Mouse (Mus musculus) megakaryocyte progenitor cell, adult 5-6 weeks (primary cell): ENCODE results near the gene Zfp459. TPM values are rescaled to one million over a fixed set of nuclear protein-coding genes. Genes with fewer than 3 reads are reported as not detected.
"Not testable (repeated sequence)": the region's sequence is repeated elsewhere in the genome, so short reads cannot be mapped to it uniquely, and the experiment has no call there.

Source experiments
- ATAC-seq: replicated peaks from 2 replicates; pipeline ENCODE4 v1.8.0; 2016; ENCODE audit warnings: mild to moderate bottlenecking, moderate TSS enrichment, inconsistent platforms; ENCODE audit not compliant: poor library complexity
- total RNA-seq, 2 experiments: library from RNA; stranded (forward) in 1 of 2; stranded (reverse) in 1 of 2; fragments of 157-497, 149-512 nt in 1 of 2; fragments of 200-1000 nt in 1 of 2; gene quantifications; 2 replicates each; pipeline versions ENCODE4 v1.2.3 to v1.2.4; 2015 to 2017

Zfp459 gene
- 2.2 and 2.5 TPM in 2 replicates for total RNA-seq (2015)
- total RNA-seq (2017): 0.27 and 0.67 TPM in 2 replicates

DNA sequence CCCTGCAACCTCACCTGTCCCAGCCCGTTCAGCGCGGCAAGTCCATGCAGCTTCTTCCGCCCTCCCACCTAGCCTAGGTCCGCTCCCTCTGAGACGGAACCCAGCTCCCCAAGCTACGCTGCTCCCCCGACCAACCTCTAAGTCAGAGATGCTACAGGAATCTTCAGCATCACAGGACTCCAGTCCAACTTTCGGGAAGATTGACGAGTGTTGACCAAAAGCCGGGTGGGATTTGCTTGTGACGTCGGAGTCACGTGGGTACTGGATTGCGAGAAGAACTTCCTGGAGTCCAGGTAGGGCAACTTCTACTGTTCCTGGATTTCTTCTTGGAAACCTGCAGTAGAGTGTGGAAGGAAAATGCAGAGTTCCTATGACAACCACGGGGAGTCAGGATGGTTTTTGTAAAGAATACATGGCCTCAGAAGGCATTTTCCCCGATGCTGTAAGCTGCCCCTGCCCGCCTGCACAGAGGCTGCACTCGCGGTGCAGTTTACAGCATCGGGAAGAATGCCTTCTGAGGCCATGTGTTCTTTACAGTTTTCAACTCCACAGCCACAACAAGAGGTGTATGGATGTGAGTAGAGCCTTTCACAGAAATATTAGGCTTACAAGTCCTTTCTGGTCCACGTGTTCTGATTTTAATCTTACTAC, at the start of gene Zfp459:
Gene Zfp459 (minus strand): TSS at position 212 of the 651 bp plus-strand sequence.
- ATAC-seq: peak; percentile 72

DNA sequence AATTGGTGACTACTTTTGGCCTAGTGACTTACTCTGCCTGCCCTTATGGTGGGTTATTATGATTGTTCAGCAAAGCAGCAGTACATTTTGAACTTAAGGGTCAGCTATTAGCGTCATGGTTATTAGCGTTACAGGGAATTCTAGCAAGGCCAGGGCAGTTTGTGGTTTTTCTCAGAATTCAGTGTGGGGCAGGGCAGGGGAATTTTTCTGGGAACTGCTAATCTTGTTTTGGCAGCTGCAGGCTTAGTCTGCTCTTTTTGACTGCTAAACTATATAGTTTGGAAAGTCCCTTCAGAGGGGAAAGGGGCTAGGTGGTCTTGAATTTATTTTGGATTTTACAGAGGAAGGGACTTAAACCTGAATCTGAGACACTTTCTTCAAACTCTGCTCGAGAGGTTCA, 48.1 kb upstream of the Zfp459 start:
- ATAC-seq: no peak

DNA sequence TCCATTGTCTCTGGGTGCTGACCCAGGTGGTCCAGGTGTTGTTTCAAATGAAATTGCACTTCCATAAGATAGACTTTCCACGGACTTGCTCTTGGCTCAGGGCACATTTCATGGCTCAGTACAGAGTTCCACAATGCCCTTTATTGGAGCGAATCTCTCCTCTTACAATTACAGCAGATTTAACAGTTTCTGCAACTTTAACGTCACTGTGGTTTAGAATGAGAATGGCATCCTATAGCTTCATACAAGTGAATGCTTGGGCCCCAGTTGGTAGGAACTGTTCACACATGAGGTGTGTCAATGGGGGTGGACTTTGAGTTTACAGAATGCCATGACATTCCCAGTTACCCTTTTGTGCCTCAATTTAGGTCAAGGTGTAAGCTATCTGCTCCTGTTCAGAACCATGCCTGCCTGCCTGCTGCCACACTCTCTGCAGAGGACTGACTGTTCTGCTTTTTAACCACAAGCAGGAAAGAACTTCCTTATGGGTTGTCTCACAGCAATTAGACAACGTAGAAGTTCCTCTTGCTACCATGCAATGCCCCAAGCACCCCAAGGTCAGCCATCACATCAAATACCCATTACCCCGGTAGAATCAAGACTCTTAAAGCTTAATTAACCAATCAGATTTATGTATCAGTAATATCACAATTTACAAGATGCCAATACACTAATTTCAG, 42.4 kb upstream of the Zfp459 start:
- peak; percentile 100 for ATAC-seq

- no peak for ATAC-seq
These were observed 30.7 kb upstream of the Zfp459 start for GRCm38 (mm10) chr13:67452021-67452309.

DNA sequence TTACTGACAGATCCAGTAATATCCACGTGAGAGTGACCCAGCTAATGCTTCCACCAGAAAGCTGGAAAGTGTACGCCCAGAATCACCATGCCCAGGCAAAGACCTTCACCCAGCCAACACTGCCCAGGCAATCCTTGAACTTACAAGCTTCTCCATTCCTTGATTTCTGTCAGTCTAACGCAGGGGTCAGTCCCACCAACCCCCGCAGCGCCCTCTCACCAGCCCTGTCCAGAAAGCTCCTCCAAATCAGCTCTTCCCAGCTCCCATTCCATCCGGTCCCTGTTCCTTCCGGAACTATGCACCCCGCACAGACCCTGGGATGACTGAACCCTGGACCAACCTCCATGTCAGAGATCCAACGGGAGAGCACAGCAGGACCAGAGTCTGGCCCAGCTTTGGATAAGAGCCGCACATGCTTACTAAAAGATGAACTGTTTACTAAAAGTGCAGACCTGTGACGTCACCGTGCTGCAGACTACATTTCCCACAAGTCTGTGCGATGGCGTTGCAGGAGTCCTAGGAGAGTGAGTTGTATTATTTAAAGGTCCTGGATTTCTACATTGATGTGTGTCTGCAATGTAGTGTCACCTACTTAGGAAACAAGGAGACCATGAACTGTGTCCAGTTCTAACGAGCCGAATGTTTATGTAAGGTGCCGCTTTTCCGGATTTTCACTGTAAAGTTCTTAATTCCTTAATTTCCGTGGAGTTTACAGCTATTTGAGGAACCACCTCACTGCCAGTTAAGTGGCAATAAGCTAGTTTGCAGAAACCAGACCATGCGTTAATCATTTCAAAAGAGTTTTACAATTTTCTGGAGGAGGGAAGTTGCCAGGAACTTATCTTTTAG, 30.2 kb upstream of the Zfp459 start, which contains the start of gene Zfp874a:
Gene Zfp874a (minus strand): TSS at position 453 of the 849 bp plus-strand sequence.
- peak; percentile 99 for ATAC-seq

GRCm38 (mm10) chr13:67437095-67437494, 15.9 kb upstream of the Zfp459 start:
- peak; percentile 57; the same call in 1 of the 2 replicates for ATAC-seq

- no peak for ATAC-seq
These were observed 6.9 kb upstream of the Zfp459 start for GRCm38 (mm10) chr13:67428116-67428515.

DNA sequence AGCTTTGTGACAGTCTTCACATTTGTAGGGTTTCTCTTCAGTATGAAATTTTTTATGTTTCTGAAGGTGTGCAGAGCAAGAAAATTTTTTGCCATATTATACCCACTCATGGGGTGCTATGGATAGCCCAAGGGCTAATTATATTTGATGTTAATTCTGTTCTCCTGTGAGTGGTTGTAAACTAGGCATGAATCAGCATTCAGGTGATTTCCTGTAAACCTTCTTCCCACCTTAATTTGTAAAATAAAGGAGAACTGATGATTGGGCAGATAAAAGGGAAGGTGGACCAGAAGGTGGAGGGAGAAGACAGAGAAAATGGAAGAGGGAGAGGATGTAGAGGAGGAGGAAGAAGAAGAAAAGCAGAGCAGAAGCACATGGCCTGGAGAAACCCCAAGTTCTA, 4.5 kb upstream of the Zfp459 start:
- ATAC-seq: not testable (repeated sequence)

DNA sequence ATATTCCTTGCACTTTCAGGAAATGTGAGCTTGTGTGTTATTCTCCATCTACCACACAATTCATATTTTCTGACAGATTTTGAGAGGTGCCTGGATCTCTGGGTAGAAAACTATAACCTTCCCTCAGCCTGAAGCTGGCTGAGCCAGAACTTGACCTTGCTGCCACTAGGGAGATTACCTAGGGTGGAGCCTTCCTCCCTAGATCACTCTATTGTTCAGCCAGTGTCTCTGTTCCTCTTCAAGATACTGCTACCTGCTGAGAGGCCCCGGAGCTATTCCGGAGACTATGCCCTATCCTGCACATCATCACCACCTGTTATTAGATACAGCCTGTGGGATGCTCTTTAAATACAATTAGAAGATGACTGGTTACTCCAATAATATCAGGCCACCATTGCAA, 1.3 kb upstream of the Zfp459 start:
- not testable (repeated sequence) for ATAC-seq

- ATAC-seq: no peak; the same call in 1 of the 2 replicates
These were observed 536 bp downstream of the Zfp459 start for GRCm38 (mm10) chr13:67420558-67421206.

DNA sequence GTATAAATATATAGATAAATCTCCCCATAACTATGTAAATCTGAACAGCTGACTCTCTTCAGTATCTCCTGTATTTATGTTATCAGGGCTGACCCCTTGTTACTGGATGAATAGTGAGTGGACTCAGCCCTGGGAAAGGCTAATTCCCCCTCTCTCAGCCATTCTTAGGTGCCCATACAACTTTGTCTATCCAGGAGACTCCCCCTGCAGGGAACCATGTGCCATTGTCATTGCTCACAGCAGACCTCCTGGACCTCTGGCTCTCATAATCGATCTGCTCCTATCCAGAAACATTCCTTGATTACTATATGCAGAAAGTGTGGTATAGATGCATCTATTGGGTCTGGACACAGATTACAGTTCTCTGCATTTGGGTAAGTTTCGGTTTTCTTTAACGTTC, 4.4 kb downstream of the Zfp459 start:
- ATAC-seq: no peak; the same call in 1 of the 2 replicates

DNA sequence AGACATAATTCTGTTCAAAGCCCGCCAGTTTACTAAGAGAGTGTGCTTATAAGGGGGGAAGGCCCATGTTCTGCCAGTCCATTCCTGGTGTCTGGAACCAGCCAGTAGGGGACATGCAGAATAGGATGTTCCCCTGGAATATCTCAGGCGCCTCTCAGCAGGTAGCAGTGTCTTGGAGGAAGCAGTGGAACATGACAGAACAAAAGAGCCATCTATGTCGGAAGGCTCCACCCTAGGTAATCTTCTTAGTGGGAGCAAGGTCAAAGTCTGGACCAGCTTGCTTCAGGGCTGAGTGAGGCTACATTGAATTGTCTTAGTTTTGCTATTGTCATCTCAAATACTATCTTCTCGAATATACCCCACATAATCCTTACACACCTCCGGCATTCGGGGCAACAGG, 5.5 kb downstream of the Zfp459 start:
- no peak for ATAC-seq

- ATAC-seq: peak; percentile 71
These were observed 7.6 kb downstream of the Zfp459 start for GRCm38 (mm10) chr13:67413634-67414033.

GRCm38 (mm10) chr13:67399183-67399903, 21.9 kb downstream of the Zfp459 start, which contains the start of gene Zfp429:
Gene Zfp429, minus strand, starts transcription at chr13:67399819.
- peak; percentile 98 for ATAC-seq

DNA sequence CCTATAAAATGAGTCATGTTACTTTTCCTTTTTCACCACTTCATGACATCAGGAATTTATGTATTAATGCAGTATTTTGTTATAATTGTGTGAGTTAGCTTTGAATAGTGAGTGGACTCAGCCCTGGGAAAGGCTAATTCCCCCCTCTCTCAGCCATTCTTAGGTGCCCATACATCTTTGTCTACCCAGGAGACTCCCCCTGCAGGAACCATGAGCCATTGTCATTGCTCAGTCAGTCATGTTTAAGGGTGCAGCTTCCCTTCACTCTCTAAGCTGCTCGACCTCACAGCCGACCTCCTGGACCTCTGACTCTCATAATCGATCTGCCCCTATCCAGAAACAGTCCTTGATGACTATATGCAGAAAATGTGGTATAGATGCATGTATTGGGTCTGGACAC, 45.0 kb downstream of the Zfp459 start:
- peak; percentile 71 for ATAC-seq

DNA sequence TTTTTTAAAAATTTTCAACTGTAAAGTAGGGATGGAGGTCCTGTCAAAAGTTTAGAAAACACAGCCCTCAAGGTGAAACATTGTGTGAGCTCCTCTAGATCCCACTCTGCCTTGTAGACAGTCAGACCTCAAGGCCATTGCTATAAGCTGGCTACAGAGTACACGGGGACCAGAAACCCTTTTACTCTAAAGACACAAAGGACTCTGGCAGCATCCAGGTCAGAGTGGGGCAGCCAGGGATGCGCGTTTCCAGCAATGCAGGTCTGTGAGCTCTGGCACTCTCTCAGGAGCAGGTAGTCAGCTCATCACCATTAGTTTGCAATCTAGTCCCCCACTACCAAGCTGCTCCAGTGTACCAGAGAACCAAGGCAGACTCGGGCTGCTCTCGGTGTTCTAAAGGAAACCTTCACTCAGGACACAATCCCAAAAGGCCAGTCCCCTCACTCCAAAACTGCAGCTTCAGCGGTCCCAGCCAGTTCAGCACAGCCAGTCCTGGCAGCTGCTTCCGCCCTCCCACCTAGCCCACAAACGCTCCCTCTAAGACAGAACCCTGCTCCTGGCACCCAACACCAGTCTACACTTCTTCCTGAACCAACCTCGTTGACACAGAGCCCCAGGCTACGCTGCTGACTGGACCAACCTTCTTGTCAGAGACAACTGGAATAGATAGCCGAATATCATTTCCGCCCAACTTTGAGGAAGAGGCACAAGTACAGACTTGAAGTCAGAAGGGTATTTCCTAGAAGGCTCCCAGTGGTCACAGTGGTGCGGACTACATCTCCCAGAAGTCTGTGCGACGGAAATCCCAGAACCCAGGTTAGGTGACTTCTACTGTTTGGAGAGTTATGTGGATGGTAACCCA, 45.9 kb downstream of the Zfp459 start, which contains the start of the genes Gm28041 and Zfp456:
Gene Gm28041 (minus strand): TSS at position 684 of the 862 bp plus-strand sequence.
Gene Zfp456 (minus strand): TSS at position 761 of the 862 bp plus-strand sequence.
- ATAC-seq: peak; percentile 92

DNA sequence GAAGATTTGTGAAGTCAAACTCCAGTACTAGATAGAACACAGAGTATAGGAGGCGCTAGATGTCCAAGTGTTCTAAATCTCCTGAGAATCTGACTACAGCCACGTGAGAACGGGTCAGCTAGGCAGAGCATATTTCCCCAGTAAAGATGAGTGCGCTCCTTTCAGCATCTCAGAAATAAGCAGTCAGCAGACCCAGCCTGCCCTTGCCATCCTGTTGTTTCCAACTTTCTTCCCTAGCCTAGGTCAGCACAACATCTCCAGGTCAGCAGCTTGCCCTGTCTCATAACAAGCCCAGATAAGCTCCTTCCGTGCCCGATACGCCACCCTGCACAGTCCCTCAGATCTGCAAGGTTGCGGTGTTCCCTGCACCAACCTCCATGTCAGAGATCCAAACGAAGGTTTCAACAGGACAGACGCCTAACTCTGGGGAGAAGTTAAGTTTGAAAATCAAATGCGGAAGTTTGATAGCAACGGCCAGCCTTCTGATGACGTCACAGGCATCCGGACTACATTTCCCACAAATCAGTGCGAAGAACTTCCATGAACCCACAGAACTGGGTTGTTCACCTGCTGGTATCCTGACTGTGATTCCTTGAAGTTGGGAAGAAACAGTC, 61.0 kb downstream of the Zfp459 start, which contains the start of the genes Gm28044 and Zfp953:
Gene Gm28044 (minus strand): TSS at position 406 of the 614 bp plus-strand sequence.
Gene Zfp953 (minus strand): TSS at position 475 of the 614 bp plus-strand sequence.
- peak; percentile 94 for ATAC-seq
